Mouse (Mus musculus) kidney, adult 2 months (tissue): Measurements from ENCODE around the gene Mecom.

ENCODE experiments used
- CTCF ChIP-seq: fragments of 200-500 bp; conservative IDR thresholded peaks from 2 replicates; pipeline ENCODE4 v1.5.1; 2011; ENCODE audit warnings: low read depth, mild to moderate bottlenecking, control low read depth, low read length, moderate library complexity, mixed read lengths; ENCODE audit not compliant: insufficient read depth, insufficient read length
- POLR2A ChIP-seq: fragments of 200-500 bp; IDR thresholded peaks from one replicate; pipeline ENCODE4 v1.6.1; 2011; ENCODE audit warnings: low read depth, low read length, control low read depth

DNA sequence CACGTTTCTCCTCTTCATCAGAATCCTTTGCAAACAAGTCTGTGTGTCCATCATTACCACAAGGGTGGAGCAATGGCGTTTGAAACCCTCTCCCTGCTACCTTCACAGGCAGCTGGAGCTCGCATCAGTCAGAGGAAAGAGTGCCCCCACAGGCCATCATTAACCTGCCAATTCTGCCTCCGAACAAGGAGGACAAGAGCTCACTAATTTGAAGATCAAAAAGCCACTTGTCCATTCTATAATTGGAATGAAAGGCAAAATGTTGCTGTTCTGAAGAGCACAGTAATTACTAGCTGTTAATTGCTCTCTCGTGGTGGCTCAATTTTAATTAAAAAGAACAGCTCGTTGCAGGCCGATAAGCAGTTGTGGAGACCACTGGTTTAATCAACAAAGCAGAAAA, 198.5 kb downstream of the Mecom start:
- TF ChIP-seq CTCF (no peak), POLR2A (no peak)
